Mouse (Mus musculus) neural tube, embryonic 10.5 days (tissue): Measurements from ENCODE around the gene Mpp3.
"Not testable (repeated sequence)": the region's sequence is repeated elsewhere in the genome, so short reads cannot be mapped to it uniquely, and the experiment has no call there.

ENCODE experiments used
- DNase-seq: peaks from one replicate; pipeline ENCODE4 v3.0.0-alpha.2; 2017; ENCODE audit warnings: low spot score; ENCODE audit errors: extremely low spot score

The Mpp3 gene

GRCm38 (mm10) chr11:102011510-102011909 lies 16.8 kb downstream of the Mpp3 start:
- no peak for DNase-seq

DNA sequence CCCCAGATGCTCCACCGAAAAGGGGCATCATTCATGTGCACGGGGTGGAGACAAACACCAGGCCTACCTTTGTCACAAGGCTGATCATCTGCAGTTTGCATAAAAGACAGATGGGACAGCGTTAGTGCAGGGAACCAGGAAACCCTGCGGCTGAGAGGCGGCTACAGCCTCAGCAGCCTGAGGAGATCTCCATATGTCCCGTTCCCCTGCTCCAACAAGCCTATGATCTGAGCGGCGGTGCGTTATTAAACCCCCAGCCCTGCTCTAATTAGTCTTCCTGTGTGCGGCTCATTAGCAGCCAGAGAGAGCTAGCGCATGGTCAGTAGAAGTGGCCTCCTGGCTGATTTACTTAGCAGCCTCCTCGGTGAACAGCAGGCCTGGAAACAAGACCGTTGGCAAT lies 18.1 kb downstream of the Mpp3 start:
- DNase-seq = no peak

DNA sequence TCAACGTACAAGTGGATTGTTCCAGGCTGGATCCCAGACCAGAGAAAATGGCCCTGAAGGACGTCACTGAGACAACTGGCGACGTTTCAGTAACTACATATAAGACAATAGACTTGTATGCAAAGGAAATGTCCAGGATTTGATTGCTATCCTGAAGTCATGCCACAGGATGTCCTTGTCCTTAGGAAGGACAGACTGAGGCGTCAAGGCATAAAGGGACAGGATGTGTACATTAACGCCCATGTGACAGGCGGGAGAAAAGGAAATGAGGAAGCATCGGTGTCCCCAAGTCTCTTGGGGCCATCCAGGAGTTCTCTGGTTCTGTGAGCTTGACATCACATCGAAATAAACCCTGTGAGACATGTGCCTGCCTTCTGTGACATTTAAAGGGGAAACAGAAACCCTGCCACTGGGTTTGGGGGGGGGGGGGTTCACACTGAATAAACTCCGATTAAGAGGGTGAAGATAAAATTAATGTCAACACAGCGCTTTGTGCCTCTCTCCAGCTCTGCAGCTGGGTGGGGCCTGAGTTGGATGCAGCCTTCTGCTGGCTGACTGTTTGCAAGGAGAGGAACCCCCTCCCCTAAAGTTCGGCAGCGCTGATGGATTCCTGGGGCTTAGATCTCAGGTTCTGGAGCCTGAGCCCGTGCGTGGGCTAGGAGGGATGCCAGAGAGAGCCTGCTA lies 19.2 kb downstream of the Mpp3 start:
- no peak for DNase-seq

DNA sequence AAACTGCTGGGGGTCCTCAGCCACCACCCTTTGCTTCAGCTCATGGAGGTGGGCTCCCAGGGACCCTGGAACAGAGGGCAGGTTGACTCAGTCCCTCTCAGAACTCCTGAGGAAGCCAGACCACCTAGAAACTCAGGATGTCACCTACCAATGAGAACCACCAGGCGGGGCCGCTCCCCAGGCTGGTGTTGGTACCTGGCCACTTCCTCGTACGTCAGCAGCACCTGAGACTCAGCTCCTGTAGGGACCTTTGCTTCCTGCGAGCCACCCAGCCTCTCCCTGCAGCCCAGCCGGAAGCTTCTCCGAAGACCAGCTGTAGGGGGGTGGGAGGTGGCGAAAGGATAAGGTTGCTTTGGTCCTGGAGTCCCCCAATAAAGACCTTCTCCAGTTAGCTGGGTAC lies 19.9 kb downstream of the Mpp3 start:
- no peak for DNase-seq

GRCm38 (mm10) chr11:102006688-102007087 lies 21.6 kb downstream of the Mpp3 start:
- no peak for DNase-seq

GRCm38 (mm10) chr11:102006271-102006670 lies 22.0 kb downstream of the Mpp3 start:
- no peak for DNase-seq

DNA sequence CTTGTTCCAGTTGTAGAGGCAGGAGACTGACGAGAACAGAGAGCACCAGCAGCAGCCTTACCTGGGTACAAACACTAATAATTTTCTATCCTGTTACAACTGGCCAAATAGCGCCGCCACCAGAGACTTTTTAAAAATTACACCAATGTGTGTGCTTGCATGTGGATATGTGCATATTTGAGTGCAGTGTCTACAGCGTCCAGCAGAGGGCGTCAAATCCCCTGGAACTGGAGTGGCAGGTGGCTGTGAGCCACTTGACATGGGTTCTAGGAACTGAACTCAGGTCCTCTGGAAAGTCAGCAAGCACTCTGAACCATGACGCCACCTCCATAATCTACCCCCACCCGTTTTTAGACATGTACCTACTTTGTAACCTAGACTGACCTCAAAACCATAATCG lies 24.0 kb downstream of the Mpp3 start:
- DNase-seq = no peak

GRCm38 (mm10) chr11:101999466-101999865 lies 28.8 kb downstream of the Mpp3 start:
- no peak for DNase-seq

DNA sequence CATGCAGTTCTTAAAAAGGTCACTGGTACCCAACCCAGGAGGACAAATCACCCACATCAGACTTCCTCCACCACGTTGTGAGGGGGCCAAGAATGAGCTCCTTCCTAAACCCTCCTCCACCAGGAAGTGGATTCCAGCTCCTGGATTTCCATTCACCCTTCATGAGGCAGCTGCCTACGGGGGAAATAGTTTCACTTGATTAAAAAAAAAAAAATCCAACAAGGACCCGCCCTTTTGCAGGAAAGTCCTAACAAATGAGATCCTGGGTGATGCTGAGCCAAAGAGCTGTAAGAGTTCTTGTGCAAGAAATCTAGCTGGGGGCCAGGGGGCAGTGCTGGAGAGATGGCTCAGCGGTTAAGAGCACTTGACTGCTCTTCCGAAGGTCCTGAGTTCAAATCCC lies 30.0 kb downstream of the Mpp3 start:
- DNase-seq = no peak

- DNase-seq = no peak
Observed at GRCm38 (mm10) chr11:101995938-101996337, 32.3 kb downstream of the Mpp3 start.

DNA sequence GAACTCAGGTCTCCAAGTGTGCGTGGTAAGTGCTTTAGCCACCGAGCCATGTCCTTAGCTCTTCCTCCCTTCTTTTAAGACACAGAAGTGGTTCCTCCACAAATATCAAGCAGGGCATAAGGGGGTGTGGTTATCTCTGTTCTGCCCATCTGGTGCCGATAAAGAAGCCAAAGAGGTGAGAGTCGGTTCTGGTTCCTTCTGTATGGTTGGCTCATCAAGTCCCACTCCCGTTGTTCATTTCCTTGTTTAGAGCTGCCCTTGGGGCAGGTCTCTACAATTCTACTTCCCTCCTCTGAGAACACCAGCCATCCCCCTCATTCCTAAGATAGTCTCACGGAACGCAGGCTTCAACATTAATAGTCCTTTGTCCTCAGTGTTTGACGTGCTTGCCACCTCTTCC lies 34.2 kb downstream of the Mpp3 start:
- no peak for DNase-seq

DNA sequence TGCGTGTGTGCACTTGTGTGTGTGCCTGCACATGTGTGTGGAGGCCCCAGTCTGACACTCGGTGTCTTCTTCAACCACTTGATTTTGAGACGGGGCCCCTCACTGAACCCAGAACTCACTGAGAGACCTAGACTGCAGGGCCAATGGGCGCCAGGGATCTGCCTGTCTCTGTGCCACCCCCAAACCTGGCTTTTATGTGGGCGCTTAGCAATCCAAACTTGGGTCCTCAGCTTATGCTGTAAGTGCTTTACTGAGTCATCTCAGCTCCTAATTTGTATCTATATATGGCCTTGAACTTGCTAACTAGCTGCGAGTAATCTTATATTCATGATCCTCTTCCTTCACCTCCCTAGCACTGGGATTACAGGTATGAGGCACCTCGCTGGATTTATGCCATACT lies 35.9 kb downstream of the Mpp3 start:
- DNase-seq = no peak

GRCm38 (mm10) chr11:101991813-101992212 lies 36.4 kb downstream of the Mpp3 start:
- DNase-seq = no peak

DNA sequence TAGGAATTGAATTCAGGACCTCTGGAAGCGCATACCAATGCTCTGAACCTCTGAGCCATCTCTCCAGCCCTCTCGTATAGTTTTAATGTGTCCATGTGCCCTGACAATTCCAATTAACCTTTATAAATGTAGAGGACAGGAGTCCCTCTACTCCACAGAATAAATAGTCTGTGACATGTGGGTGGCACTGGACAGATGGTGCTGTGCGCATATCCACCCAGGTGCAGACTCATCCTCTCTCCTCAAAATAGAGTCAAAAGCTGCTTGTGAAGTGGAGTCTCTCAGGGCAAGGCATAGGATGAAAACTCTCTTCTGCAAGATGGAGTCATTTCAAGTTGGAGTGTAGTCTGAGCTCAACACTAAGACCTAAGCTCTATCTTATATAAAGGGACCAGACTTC lies 38.0 kb downstream of the Mpp3 start:
- no peak for DNase-seq

- no peak for DNase-seq
Observed at GRCm38 (mm10) chr11:101986913-101987312, 41.3 kb downstream of the Mpp3 start, which contains the start of gene Dusp3. TSS of gene Dusp3 (minus strand) at chr11:101987013.

- DNase-seq = peak; percentile 86
Observed at GRCm38 (mm10) chr11:101985990-101986389, 42.3 kb downstream of the Mpp3 start.

- not testable (repeated sequence) for DNase-seq
Observed at GRCm38 (mm10) chr11:101985450-101985849, 42.8 kb downstream of the Mpp3 start.

DNA sequence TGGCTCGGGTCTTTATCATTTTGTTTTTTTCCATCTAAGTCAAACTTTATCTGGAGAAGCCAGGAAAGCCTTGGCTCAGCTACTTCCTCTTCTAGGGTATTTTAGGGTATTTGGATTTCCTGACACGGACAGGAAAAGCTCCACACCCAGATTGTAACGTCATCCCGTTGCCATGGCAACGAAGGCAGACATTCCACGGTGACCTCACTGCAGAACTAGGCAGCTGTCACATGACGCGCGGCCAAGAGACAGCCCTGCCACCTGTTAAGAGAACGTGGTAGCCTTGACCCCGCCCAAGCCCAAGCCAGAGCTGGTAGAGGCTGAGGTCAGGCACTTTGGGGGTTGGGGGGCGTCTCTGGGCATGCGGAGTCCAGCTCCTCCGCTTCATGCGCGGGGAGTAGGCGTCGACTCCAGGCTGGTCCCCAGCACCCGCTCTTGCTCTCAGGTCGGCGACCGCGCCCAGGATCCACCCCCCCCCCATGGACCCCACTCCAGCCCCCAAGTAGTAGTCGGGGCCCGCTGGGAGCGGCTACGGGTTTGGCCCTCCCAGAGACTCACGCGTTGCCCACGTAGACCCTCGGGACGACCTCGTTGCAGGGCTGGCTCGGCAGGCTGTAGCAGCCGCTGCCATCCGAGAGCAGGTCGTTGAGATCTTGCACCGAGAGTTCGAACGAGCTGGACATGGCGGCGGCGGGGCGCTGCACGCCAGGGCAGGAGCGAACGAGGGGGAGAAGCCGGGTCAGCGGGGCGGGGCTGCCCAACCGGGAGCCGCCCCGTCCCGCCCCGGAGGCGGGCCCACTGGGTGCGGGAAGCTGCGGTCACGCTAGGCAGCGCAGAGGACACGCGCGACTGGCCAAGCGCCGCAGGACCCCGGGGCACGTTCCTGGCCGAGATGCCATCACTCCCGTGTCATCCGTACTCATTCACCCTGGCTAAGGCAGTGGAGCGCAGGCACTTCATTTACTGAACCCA lies 43.9 kb downstream of the Mpp3 start, which contains the start of gene Cfap97d1:
Gene Cfap97d1, plus strand, starts transcription at position 226 of the 972 bp plus-strand sequence.
- peak; percentile 92 for DNase-seq

DNA sequence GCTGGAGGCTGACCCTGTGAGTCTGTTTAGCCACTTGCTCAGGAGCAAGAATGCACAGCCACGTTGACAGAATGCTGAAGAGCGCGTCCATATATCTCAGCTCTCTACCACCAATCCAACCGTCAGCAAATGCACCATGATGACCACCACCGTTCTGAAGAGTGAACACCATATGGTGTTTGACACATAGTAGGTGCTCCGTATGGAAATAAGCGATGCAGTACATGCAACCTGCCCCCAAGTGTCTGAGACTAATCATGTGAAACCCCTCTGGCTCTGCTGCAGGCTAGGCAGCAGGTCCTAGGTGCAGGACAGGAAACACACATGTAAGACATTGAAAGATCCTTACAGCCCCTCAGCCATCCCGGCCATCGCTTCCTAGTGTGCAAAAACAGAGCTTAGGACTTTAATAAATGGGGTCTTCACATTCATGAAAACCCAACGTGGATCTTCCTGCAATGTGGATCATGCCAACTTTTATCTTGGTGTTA lies 44.8 kb downstream of the Mpp3 start:
- no peak for DNase-seq

- DNase-seq = no peak
Observed at GRCm38 (mm10) chr11:101982981-101983411, 45.3 kb downstream of the Mpp3 start.

DNA sequence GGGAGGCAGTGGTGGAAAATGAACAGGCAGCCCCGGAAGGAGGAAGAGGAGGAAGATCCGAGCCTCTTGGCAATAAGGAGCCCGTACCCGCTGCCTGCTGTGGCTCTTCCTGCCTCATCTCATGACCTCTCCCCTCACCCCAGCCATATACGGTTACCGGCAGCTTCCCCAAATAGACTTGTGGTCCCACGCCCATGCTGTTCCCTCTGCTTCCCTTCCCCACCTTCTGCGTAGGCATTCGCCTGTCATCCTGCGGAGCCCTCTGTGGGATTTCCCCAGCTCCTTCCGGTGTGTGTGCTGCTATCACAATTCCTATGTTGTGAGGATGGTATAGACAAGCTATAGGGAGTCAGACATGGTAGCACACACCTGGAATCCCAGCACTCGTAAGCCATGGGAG lies 46.4 kb downstream of the Mpp3 start:
- DNase-seq = no peak

GRCm38 (mm10) chr11:101980603-101981157 lies 47.6 kb downstream of the Mpp3 start:
- no peak for DNase-seq
